Mouse (Mus musculus) brown adipose tissue, adult 24 weeks (tissue): ENCODE data around the gene Donson. TPM values are rescaled to one million over a fixed set of nuclear protein-coding genes. Genes with fewer than 3 reads are reported as not detected.

Experiments
- H3K27ac ChIP-seq: fragments of 200-500 bp; replicated peaks from 2 replicates; pipeline ENCODE4 v1.5.1; 2012; ENCODE audit warnings: low read depth, mild to moderate bottlenecking, low read length
- H3K4me1 ChIP-seq: fragments of 200-500 bp; 2 replicates; pipeline ENCODE4 v1.6.1; 2012; ENCODE audit warnings: low read length, mixed read lengths; ENCODE audit not compliant: control insufficient read depth, insufficient read depth, insufficient read length
- H3K4me3 ChIP-seq: fragments of 200-500 bp; 2 replicates; pipeline ENCODE4 v1.5.1; 2012; ENCODE audit warnings: low read depth, mild to moderate bottlenecking, low read length, moderate library complexity; ENCODE audit not compliant: insufficient read depth
- polyA plus RNA-seq: library from polyadenylated mRNA; stranded (reverse); fragments of >200 nt; gene quantifications from 2 replicates; pipeline ENCODE4 v1.2.4, GENCODE M21; 2012; ENCODE audit not compliant: missing spikeins, insufficient read depth, insufficient read length

Donson gene
- polyA plus RNA-seq, 1 experiment = 4.1 TPM

GRCm38 (mm10) chr16:91704603-91705340, 16.2 kb upstream of the Donson start:
- no peak overlapping the region for H3K27ac ChIP-seq
- H3K4me1 ChIP-seq = no peaks in the 10 kb centered on the region
- no peak overlapping the region for H3K4me3 ChIP-seq

GRCm38 (mm10) chr16:91702771-91703188, 14.2 kb upstream of the Donson start:
- no peaks in the 10 kb centered on the region for H3K4me1 ChIP-seq
- H3K27ac ChIP-seq = no peak overlapping the region
- H3K4me3 ChIP-seq = no peak overlapping the region

- Histone ChIP-seq H3K27ac (no peak overlapping the region), H3K4me1 (no peaks in the 10 kb centered on the region), H3K4me3 (no peak overlapping the region)
Observed at GRCm38 (mm10) chr16:91701908-91702307, 13.3 kb upstream of the Donson start.

GRCm38 (mm10) chr16:91698995-91699394, 10.4 kb upstream of the Donson start:
- no peaks in the 10 kb centered on the region for H3K4me1 ChIP-seq
- H3K4me3 ChIP-seq = no peak overlapping the region
- H3K27ac ChIP-seq = no peak overlapping the region

GRCm38 (mm10) chr16:91695108-91695755, 6.7 kb upstream of the Donson start:
- no peaks in the 10 kb centered on the region for H3K4me1 ChIP-seq
- H3K27ac ChIP-seq = peak overlapping the region; percentile 34; the same call in 1 of the 2 replicates
- no peak overlapping the region for H3K4me3 ChIP-seq

- no peak overlapping the region for H3K27ac ChIP-seq
- no peaks in the 10 kb centered on the region for H3K4me1 ChIP-seq
- no peak overlapping the region for H3K4me3 ChIP-seq
Observed at GRCm38 (mm10) chr16:91694455-91695084, 6.0 kb upstream of the Donson start.

GRCm38 (mm10) chr16:91689791-91690190, 1.2 kb upstream of the Donson start:
- no peaks in the 10 kb centered on the region; the same call in 1 of the 2 replicates for H3K4me1 ChIP-seq
- no peak overlapping the region for H3K27ac ChIP-seq
- H3K4me3 ChIP-seq = no peak overlapping the region

- peak overlapping the region; percentile 86 for H3K4me3 ChIP-seq
- H3K27ac ChIP-seq = peak overlapping the region; percentile 28; the same call in 1 of the 2 replicates
- H3K4me1 ChIP-seq = no peaks in the 10 kb centered on the region; the same call in 1 of the 2 replicates
Observed at GRCm38 (mm10) chr16:91688023-91688618, 449 bp downstream of the Donson start.

GRCm38 (mm10) chr16:91686369-91686768, 2.2 kb downstream of the Donson start:
- no peaks in the 10 kb centered on the region; the same call in 1 of the 2 replicates for H3K4me1 ChIP-seq
- no peak overlapping the region for H3K4me3 ChIP-seq
- H3K27ac ChIP-seq = no peak overlapping the region

GRCm38 (mm10) chr16:91685526-91685925, 3.0 kb downstream of the Donson start:
- no peaks in the 10 kb centered on the region; the same call in 1 of the 2 replicates for H3K4me1 ChIP-seq
- H3K27ac ChIP-seq = no peak overlapping the region
- H3K4me3 ChIP-seq = no peak overlapping the region

- H3K4me3 ChIP-seq = no peak overlapping the region
- H3K27ac ChIP-seq = no peak overlapping the region
- no peaks in the 10 kb centered on the region; the same call in 1 of the 2 replicates for H3K4me1 ChIP-seq
Observed at GRCm38 (mm10) chr16:91680656-91681055, 7.9 kb downstream of the Donson start.

- Histone ChIP-seq H3K4me1 (no peaks in the 10 kb centered on the region), H3K27ac (no peak overlapping the region)
Observed at GRCm38 (mm10) chr16:91678147-91678911, 10.2 kb downstream of the Donson start.

GRCm38 (mm10) chr16:91674500-91674899, 14.1 kb downstream of the Donson start:
- H3K4me1 ChIP-seq = no peaks in the 10 kb centered on the region

More at GRCm38 (mm10) chr16:91678147-91678911, 10.2 kb downstream of the Donson start:
- H3K4me3 ChIP-seq = no peak overlapping the region

GRCm38 (mm10) chr16:91663795-91664194, 24.8 kb downstream of the Donson start:
- no peak overlapping the region for H3K4me3 ChIP-seq
- H3K4me1 ChIP-seq = no peaks in the 10 kb centered on the region; the same call in 1 of the 2 replicates
- no peak overlapping the region for H3K27ac ChIP-seq

More at GRCm38 (mm10) chr16:91674500-91674899, 14.1 kb downstream of the Donson start:
- Histone ChIP-seq H3K27ac (no peak overlapping the region), H3K4me3 (no peak overlapping the region)
